Mouse (Mus musculus): ENCODE results near the gene Lsamp.

Gene Lsamp

DNA sequence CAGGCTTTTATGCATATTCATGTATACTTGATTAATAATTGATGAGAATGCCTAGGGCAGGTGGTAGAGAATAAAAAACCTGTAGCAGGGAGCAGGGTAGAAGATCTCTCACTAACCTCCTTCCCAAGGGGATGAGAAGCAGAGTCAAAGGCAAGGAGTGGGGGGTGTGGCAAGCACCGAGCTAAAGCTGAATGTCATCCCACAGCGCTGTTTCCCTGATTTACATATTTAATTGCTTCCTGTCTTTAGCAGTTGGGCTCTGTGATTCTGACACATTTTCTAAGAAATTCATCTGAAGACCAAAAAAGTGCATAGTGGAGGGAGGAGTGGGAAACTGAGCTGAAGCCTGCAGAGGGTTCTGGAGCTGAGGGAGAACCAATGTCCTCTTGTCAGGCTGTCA, 708.1 kb downstream of the Lsamp start:
- DNase-seq = no peak

- DNase-seq = no peak
Measured at GRCm38 (mm10) chr16:40697253-40697652, 713.1 kb downstream of the Lsamp start.

DNA sequence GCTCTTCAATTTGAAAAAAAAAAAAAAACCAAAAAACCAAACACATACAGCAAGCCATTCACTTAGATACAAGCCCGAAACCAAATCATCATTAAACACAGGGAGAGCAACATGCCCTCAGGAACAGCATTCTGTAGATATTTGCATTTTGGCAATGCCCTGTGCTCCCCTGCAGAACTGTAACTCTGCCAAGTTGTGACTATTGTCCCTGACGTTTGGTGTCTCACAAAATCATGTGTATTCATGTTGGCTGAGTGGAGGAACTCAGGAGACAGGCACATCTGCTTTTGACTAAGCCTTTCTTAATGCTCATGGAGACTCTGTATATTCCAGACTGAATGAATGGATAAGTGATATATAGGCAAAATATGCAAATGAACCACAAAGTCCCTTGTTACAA, 724.4 kb downstream of the Lsamp start:
- DNase-seq = no peak

DNA sequence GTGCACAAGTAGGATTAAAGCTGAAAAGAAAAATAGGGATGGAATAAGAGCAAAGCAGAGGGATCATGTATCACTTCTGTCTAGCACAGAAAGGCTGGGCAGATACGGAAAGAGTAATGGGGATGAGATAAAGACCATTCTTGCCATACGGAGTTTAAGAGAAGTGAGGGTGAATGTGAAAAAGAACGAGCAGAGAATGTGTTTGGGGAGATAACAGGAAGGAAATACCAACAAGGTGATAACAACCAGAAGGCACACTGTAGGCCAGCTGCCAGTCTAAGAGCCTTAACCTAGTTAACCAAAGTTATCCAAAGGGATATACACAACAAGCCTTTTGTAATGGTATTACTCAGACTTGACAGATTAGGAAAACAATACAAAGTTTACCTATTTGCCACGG, 725.4 kb downstream of the Lsamp start:
- DNase-seq = no peak

DNA sequence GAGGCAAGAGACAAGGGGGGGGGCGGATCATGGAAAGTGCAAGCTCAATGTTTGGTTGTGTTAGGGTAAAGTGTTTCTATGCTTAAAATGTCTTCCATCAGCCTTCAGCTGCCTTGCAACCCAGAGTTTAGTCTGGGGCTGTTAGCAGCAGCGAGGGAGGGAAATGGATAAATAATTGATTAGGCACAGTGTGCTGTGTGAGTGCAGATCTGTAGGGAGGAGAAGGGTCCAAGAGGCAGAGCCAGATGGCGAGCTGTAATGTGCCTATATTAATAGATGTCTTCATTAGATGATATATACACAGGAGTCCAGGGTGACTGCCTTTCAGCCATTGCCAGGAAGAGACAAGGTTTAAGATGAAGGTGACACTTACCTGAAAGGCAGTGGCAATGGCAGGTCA, 725.9 kb downstream of the Lsamp start:
- DNase-seq = no peak

- no peak for DNase-seq
Measured at GRCm38 (mm10) chr16:40710491-40710890, 726.3 kb downstream of the Lsamp start.

DNA sequence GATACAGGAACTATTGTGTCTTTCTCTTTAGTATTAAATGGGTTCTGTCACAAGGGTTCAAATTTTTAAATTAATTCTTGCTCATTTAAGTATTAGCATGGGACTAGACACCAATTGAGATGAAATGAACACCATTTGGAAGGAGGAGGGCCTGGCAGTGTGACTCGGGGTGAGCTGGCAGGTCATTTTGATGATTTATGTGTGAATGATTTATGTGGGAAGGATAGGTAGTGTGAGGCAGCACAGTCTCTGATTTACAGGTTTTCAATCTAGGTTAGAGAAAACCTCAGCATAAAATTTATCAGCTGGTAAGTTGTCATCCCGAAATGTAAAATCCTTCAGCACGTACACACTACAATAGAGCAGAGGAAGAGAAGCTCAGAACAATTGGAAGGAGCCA, 729.6 kb downstream of the Lsamp start:
- no peak for DNase-seq

GRCm38 (mm10) chr16:40739015-40739414, 754.9 kb downstream of the Lsamp start:
- peak; percentile 40 for DNase-seq

DNA sequence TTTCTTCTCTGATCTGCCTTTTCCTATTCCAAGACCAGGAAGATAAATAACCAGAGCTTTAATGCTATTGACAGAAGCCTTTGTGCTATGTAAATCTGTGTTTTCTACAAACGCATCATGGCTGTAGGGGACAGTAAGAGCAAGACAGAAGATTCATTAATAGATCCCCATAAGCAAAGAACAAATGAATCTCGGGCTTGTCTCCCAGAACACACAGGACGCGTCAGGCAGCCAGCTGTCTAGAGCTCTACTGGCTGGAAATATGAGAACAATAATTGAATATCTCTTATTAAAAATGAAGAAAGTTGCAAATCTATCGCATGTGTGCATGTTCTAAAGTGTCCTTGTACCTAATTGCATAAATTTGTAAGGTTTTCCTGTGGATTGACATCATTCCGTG, 755.6 kb downstream of the Lsamp start:
- DNase-seq = no peak

DNA sequence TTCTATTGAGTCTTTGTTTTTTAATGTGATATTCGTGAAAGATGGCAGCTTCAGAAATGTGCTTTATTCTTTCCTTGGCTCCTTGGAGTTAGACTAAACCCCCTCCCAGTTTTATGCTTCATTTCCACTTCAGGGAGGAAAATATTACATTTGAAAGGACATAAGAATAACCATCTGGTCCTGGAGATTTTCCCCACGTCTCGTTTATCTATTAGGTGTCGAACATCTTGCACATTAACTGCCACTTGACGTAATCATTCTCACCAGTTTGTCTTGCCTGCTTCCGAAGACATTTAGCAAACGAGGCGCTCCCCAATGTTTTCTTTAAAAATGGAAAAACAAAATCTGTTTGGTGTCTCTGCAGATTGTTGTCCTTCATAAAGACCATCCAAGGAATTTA, 756.1 kb downstream of the Lsamp start:
- no peak for DNase-seq

GRCm38 (mm10) chr16:40827191-40827590, 843.0 kb downstream of the Lsamp start:
- no peak for DNase-seq

DNA sequence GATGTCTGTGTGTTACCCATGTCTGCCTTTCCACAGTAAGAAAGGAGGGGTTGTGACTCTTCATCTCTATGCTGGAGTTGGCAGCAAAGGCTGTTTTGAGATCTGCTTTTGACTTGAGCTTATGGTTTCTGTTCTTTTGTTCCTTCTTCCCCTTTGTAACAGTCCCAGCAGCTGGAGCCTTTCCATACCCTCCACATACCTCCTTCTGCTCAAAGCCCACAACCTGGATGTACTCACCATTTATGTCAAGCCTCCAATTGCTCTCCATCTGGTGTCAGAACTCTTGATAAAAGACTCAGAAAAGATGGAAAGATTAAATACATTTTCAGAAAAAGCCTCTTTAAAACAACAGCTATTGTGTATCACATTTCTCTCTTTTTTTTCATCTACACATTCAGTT, 847.4 kb downstream of the Lsamp start:
- no peak for DNase-seq

DNA sequence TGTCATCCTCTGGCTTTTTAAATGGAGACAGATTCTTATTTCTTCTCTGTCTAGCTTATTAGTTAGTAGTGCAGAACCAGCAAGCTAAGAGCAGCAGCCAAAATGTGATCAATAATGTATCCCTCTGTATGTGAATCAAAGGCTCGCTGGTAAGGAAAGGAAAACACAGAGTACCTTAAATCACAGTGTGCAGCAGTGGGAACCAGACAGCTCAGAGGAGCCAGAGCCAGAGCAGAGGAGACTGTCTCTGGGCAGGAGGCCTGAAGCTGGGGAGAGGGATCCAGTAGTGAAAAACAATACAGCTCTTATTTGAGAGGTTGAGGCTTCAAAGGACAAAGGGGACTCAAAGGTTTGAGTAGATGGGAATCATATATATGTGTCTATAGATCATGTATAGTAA, 857.6 kb downstream of the Lsamp start:
- DNase-seq = no peak

GRCm38 (mm10) chr16:40866733-40867132, 882.6 kb downstream of the Lsamp start:
- no peak for DNase-seq

DNA sequence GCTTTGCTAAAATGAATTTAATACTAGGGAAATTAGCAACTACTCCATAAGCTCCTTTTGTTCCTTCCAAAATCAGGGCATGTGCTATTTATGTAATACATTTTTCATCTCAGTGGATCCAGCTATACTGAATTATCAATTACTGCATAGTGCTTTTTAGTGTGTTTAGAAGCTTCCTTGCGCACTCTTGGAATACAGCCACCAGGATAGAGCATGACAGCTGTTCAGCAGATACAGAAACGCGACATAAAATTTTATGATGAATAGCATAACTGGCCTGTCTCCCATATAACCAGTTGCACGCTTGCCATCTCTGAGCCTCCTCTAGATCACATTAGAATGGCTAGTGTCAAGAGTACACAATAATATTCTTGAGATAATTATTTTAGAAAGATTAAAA, 894.1 kb downstream of the Lsamp start:
- no peak for DNase-seq

DNA sequence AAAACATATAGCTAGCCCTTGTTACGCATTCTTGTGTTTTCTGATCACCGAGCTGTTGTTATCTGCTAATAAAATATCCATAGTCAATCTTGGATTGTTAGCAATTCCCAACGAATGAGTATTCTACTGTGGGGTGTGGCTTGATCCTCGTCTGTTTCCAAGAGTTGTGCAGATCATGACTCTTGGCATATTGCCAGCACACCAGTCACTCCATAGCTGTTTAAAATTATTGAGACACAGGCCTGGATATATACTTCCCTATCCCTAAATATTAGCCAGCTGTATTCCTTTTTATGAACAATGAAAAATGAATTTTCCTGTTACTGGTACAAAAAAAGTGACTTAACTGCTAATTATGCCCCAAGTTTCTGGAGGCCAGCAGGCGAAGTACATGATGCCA, 897.8 kb downstream of the Lsamp start:
- DNase-seq = no peak

GRCm38 (mm10) chr16:40891338-40891737, 907.2 kb downstream of the Lsamp start:
- no peak for DNase-seq

- DNase-seq = no peak
Measured at GRCm38 (mm10) chr16:40897768-40898327, 913.7 kb downstream of the Lsamp start.

DNA sequence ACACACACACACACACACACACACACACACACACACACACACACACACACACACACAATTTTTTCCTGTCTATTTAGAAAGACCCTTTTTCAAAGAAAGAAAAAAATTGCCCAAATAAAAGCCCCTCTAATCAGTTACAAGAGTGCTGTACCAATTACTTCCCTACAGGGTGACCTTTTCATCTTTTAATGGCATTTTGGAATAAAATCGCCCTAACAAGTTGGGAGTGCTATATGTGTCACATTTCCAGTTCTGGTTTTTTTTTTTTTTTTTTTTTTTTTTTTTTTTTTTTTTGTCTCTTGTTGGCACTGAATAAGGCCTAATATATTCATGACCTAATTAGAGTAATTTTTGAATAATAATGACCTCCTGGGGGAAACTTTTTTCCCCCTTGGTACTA, 923.7 kb downstream of the Lsamp start:
- DNase-seq = no peak

DNA sequence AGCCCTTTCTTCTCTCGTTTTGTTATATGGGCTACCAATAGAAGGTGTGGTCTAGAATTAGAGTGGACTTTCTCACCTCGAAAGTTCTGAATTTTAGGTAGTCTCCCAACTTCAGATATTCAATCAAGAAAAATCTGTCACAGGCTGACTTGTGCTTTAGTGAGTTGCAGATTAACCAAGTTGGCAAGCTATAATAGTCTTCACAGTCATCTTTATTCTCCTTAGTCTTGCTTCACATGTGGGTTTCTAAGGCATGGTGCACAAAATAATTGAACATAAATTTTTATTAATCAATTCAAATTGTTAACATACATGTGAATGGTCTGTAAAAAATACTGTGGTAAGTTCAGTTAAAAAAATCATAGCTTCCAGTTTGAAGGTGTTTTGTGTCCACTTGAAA, 930.0 kb downstream of the Lsamp start:
- no peak for DNase-seq

DNA sequence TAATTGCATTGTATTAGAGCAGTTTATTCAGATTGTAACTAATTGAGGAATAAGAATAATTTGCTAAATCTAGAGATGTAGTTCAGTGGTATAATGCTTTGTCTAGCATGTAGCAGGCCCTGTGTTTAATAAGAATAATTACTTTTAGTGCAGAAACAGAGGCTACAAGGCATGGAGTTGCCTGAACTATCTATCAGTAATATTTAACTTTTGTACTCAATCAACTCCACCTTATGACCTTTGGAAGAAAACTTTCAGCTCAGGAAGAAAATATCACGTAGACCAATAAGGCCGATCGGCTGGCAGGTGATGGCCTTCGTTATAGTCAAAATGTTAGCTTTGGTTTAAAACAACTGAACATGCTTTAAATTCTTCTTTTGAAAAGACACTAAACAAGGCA, 946.4 kb downstream of the Lsamp start:
- DNase-seq = no peak

DNA sequence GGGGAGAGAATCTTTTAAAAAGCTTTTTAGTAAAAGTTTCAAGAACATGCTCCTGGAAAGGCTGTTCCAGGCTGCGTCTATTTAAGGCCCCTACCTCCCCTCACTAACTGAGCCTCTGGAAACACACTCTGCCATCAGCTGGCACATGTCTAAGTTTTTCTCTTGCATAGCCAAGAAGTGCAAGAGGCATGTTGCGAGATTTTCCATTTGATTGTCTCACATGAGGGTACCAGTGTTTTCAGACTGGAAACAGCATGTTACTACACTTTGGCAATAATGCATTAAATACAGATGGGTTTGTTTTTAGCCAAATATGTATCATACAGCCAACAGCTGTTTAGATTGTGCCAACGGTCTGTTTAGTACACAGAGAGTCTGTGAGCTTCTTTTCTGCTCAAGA, 958.1 kb downstream of the Lsamp start:
- no peak for DNase-seq

DNA sequence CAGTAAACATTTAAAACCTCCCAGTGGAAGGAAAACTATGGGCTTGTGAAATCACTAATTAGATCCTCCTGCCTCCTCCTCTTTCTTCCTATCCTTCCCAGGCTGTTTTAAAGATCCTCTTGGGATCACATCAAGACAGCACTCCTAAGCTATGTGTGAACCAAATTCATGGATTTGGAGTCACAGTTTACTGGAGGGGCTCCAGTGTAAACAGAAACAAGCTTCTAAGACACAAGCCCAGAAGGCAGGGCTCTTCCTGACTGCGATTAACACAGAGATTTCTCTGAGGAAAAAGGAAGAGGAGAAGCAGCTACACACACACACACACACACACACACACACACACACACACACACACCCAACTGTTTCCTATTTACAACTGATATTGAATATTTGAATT, 961.7 kb downstream of the Lsamp start:
- no peak for DNase-seq

DNA sequence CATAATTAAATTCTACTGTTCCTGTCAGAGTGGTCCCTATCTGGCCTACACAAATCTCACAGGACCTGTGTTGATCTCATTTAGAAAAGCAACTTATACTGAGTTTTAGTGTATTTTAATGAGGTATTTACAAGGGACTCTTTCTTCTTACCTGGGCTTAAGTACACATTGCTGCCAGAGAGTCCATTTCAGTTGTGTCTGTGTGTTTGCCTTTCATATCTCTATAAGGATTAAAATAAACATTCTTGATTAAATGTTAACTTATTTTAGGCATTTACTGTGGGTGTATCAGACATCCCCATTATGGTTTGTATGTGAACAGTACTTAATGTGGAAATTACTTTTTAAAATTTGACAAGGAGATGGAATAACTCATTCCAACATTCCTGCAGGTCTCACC, 963.9 kb downstream of the Lsamp start:
- DNase-seq = no peak

- DNase-seq = no peak
Measured at GRCm38 (mm10) chr16:40959211-40959610, 975.0 kb downstream of the Lsamp start.

DNA sequence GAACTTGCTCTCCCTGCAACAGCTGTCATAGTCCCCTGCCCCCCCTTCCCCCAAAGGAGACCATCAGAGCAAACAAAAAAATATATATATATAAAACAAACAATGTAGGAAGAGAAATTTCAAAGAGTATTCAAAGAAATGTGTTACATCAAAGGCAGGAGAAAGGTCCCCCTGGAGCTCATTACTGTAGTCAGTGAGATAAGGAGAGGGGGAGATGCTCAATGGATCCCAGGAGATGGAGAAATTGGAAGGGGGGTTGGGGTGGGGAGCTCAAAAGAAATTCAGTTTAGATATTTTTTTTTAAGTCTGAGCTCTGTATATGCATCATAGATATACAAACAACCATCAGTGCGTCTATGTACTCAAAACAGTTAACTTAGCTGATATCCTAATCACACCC, 976.4 kb downstream of the Lsamp start:
- no peak for DNase-seq

Measured in cerebellum, adult 8-10 months (tissue).